Mouse (Mus musculus): ENCODE data around the gene Mpnd. TPM values are rescaled to one million over a fixed set of nuclear protein-coding genes. Genes with fewer than 3 reads are reported as not detected.

Mpnd gene
- total and polyA plus RNA-seq, 2 experiments from 2014 or later: 110 to 159 TPM

DNA sequence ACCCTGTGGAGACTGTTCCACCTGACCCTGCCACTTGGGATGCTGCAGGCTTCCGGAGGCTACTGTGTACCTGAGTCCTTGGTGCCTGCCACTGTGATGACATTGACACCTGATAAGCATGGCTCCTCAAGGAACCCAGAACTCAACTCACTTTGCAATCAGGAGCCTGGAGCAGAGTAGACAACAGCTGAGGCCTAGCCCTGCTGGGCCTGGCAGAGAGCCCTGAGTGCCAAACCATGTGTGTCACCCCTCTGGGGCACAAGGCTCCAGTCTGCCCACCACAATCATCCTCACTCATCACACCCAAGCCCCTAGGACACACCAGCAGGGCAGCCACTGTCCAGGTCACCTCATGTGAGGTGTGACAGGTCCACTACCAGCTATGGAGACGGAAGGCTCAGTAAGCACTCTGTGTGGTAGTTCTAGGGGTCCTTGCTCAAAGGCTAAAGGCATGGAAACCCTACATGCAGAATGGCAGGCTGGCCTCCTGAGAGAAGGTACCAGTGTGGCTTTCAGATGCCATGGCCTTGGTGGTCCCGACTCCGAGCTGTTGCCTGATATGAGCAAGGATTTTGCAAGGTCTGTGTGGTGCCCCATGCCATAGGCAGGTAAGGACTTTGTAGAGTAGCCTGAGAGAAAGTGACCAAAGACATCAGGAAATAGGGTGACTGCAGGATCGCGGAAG lies 15.0 kb downstream of the Mpnd start:
- Histone ChIP-seq H3K27me3 (ENCODE audit: insufficient read depth, low read length) (no peaks in the 10 kb centered on the region), H3K27ac (ENCODE audit: low read depth, low read length) (0 out of 2 replicates have a peak overlapping the region, but pooled peaks have one; percentile 29), H3K4me3 (ENCODE audit: low read depth, low read length) (no peak overlapping the region), H3K9ac (no peak overlapping the region), H3K36me3 (ENCODE audit: insufficient read depth) (peaks cover 43% of the 10 kb centered on the region), H3K4me1 (ENCODE audit: insufficient read depth) (no peaks in the 10 kb centered on the region), H3K9me3 (ENCODE audit: low read length) (no peaks in the 10 kb centered on the region), H3K4me2 (ENCODE audit: low read depth) (no peak overlapping the region)
- no peak for TF ChIP-seq CTCF (IDR thresholded peaks at IDR 0.05; ENCODE audit: low read depth)
- 95% methylated on average over 6 of the region's 6 CpGs for WGBS
- no peak for ATAC-seq
- no peak for DNase-seq

DNA sequence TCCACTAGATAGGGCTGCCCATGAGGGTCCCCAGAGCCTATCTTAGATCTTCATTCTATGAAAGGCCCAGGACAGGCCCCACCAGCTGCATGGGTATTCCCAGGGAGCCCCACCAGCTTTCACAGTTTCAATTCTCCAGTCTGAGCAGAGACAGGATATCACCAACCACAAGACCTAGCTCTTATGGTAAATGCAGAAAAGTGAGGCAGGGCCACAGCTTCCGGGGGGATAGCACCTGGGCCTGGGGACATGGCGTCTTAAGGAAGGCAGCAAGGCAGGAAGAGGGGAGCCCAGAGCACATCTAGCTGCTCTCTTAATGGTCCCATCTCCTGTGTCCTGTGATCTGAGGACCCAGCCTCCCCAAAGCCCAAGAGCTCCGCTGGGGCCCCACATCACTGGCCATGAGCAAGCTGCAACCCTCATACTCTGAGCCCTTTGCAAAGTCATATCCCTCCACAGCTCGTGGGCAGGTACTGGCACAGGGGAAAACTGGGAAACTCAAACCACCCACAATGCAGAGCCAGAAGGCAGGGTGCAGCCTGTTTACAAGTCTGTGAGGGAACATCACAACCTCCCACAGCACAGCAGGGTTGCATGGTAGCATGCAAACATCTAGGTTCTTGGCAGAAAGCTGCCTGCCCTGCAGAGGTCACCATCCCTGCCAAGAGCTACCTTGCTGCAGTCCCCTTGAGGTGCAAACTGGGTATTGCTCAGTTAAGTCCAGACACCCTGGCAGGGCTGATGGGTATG lies 15.8 kb downstream of the Mpnd start:
- no peaks in the 10 kb centered on the region for H3K27me3 ChIP-seq (ENCODE audit: insufficient read depth, low read length)
- no peak overlapping the region for H3K9ac ChIP-seq
- no peaks in the 10 kb centered on the region for H3K4me1 ChIP-seq (ENCODE audit: insufficient read depth)
- DNase-seq (no peak), ATAC-seq (no peak)
- H3K27ac ChIP-seq (ENCODE audit: low read depth, low read length): no peak overlapping the region
- no peak overlapping the region for H3K4me2 ChIP-seq (ENCODE audit: low read depth)
- H3K9me3 ChIP-seq (ENCODE audit: low read length): no peaks in the 10 kb centered on the region
- H3K36me3 ChIP-seq (ENCODE audit: insufficient read depth): peaks cover 35% of the 10 kb centered on the region
- WGBS: 76% methylated on average over 4 of the region's 4 CpGs
- peak; percentile 29; the same call in 1 of the 2 replicates for TF ChIP-seq CTCF (IDR thresholded peaks at IDR 0.05; ENCODE audit: low read depth)
- H3K4me3 ChIP-seq (ENCODE audit: low read depth, low read length): no peak overlapping the region

DNA sequence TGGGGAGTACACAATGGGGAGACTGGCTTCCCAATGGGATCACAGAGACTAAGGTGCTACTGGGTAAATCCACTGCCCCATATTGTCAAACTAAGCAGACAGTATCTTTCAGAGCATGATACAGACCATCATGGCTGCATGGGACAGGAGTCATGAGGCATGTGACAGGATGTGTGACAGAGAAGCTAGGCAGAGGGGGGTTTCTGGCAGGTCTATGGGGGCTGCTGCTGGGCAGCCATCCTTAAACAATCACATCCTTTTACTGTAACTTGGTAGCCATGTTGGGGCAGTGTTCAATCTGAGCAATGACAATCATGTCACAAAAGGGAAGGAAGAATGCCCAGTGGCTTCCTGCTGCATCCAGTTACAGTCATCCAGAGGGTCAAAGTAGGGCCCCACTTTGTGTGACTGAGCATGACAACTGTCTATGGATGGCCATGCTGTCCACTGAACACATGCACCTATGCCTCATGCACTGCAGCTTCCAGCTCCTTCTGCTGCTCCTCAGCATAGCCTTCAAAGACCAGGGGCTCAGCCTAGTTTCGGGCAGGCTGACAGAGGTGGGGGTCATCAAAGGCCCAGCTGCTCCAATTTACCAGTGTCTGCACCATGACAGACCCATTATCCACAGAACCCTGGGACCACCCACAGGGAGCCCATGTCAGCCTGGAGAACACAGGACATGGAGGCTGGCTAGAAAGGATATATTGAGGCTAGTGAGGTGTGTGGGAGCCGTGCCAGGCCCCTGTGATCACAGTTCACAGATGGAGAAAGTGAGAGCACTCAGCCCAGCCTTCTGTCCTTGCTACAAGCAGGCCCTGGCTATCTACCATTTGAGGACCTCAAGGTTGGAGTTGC lies 16.8 kb downstream of the Mpnd start:
- H3K27me3 ChIP-seq (ENCODE audit: insufficient read depth, low read length): no peaks in the 10 kb centered on the region
- H3K4me2 ChIP-seq (ENCODE audit: low read depth): no peak overlapping the region
- WGBS: 50% methylated on average over 2 of the region's 2 CpGs
- no peaks in the 10 kb centered on the region for H3K4me1 ChIP-seq (ENCODE audit: insufficient read depth)
- peaks cover 25% of the 10 kb centered on the region for H3K36me3 ChIP-seq (ENCODE audit: insufficient read depth)
- TF ChIP-seq CTCF (IDR thresholded peaks at IDR 0.05; ENCODE audit: low read depth): no peak
- H3K27ac ChIP-seq (ENCODE audit: low read depth, low read length): 0 out of 2 replicates have a peak overlapping the region, but pooled peaks have one; percentile 23
- ATAC-seq (no peak), DNase-seq (no peak)
- H3K9ac ChIP-seq: no peak overlapping the region
- H3K9me3 ChIP-seq (ENCODE audit: low read length): no peaks in the 10 kb centered on the region
- no peak overlapping the region for H3K4me3 ChIP-seq (ENCODE audit: low read depth, low read length)

DNA sequence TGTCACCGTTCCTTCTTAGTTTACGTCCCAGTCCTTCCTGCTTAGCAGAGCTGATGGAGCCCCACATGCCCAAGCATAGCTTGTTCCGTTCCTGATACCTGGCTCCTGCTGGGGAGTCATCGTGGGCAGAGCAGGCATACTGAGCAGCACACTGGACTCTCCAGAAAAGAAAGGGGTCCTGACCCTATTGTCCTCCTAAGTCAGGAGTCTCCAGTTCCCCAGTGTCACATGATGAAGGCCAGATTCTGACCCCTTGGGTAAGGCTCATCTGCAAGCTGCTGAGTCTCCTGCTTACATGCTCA lies 17.4 kb downstream of the Mpnd start:
- ATAC-seq (no peak), DNase-seq (no peak)
- no peak overlapping the region for H3K27ac ChIP-seq (ENCODE audit: low read depth, low read length)
- WGBS: 87% methylated on average over 4 of the region's 4 CpGs
- H3K27me3 ChIP-seq (ENCODE audit: insufficient read depth, low read length): no peaks in the 10 kb centered on the region
- H3K36me3 ChIP-seq (ENCODE audit: insufficient read depth): peaks cover 20% of the 10 kb centered on the region
- H3K9me3 ChIP-seq (ENCODE audit: low read length): no peaks in the 10 kb centered on the region
- H3K9ac ChIP-seq: no peak overlapping the region
- no peak overlapping the region for H3K4me2 ChIP-seq (ENCODE audit: low read depth)
- H3K4me3 ChIP-seq (ENCODE audit: low read depth, low read length): no peak overlapping the region
- no peaks in the 10 kb centered on the region for H3K4me1 ChIP-seq (ENCODE audit: insufficient read depth)
- TF ChIP-seq CTCF (IDR thresholded peaks at IDR 0.05; ENCODE audit: low read depth): no peak

DNA sequence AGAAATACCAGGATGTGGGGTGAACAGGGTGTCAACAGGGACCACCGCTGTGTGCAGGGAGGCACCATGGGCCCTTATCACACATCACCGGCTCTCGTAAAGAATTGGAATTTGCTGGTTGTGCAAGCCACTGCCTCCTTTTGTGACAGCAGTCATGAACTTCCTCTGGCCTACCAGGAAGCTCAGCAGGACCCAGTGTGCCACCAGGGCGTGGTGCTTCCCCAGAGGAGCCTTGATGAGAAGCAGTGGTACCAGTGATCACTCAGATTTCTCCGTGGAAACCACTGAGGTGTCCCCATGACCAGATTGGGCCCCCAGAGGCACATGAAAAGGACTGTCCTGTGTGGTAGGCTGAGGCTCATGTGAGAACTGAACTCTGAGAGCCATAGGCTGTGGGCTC lies 17.9 kb downstream of the Mpnd start:
- H3K9me3 ChIP-seq (ENCODE audit: low read length): no peaks in the 10 kb centered on the region

DNA sequence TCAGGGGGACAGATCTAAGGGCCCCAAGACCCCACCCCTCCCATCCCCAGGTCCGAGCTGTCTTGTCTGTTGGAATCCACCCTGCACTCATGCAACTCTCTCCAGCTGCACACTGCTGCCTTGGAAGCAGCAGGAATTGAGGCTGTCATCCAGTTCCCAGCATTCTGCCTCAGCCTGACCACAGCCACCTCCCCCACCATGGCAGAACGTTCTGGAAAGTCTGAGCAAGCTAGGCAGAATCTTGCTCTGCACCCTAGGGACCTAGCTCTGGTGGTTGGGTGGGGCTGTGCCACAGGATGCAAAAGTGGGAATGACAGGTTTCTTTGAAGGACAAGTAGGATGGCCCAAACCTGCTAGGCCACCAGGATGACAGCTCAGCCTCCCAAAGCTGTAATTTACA lies 19.0 kb downstream of the Mpnd start:
- ATAC-seq (no peak), DNase-seq (no peak)
- H3K36me3 ChIP-seq (ENCODE audit: insufficient read depth): peaks cover 6% of the 10 kb centered on the region; the same call in 1 of the 2 replicates
- no peak overlapping the region for H3K4me2 ChIP-seq (ENCODE audit: low read depth)
- H3K27ac ChIP-seq (ENCODE audit: low read depth, low read length): no peak overlapping the region
- H3K9me3 ChIP-seq (ENCODE audit: low read length): no peaks in the 10 kb centered on the region
- H3K4me1 ChIP-seq (ENCODE audit: insufficient read depth): no peaks in the 10 kb centered on the region
- H3K27me3 ChIP-seq (ENCODE audit: insufficient read depth, low read length): no peaks in the 10 kb centered on the region
- WGBS: 83% methylated on average over 2 of the region's 2 CpGs
- H3K9ac ChIP-seq: no peak overlapping the region
- no peak overlapping the region for H3K4me3 ChIP-seq (ENCODE audit: low read depth, low read length)
- TF ChIP-seq CTCF (IDR thresholded peaks at IDR 0.05; ENCODE audit: low read depth): no peak

More for the DNA sequence above, 17.9 kb downstream of the Mpnd start:
- H3K9ac ChIP-seq: no peak overlapping the region
- peaks cover 15% of the 10 kb centered on the region for H3K36me3 ChIP-seq (ENCODE audit: insufficient read depth)
- WGBS: 86% methylated on average over 5 of the region's 5 CpGs
- H3K4me3 ChIP-seq (ENCODE audit: low read depth, low read length): no peak overlapping the region
- no peak for DNase-seq
- no peak for ATAC-seq
- no peaks in the 10 kb centered on the region for H3K27me3 ChIP-seq (ENCODE audit: insufficient read depth, low read length)
- no peak overlapping the region for H3K27ac ChIP-seq (ENCODE audit: low read depth, low read length)
- H3K4me1 ChIP-seq (ENCODE audit: insufficient read depth): no peaks in the 10 kb centered on the region
- no peak overlapping the region for H3K4me2 ChIP-seq (ENCODE audit: low read depth)
- TF ChIP-seq CTCF (IDR thresholded peaks at IDR 0.05; ENCODE audit: low read depth): no peak

Data from forebrain, postnatal 0 days (tissue).